Mouse (Mus musculus) adrenal gland, postnatal 14 days (tissue): ENCODE measurements around the gene Tefm. TPM values are rescaled to one million over a fixed set of nuclear protein-coding genes. Genes with fewer than 3 reads are reported as not detected.
A peak's percentile ranks its signal among the peaks of the same experiment; 100 is the strongest.
"Not testable (repeated sequence)": the region's sequence is repeated elsewhere in the genome, so short reads cannot be mapped to it uniquely, and the experiment has no call there.

Experiments
- DNase-seq: peaks from one replicate; pipeline ENCODE4 v3.0.0; 2021; ENCODE audit warnings: mixed read lengths
- long read RNA-seq, 2 experiments: library from polyadenylated mRNA; stranded (forward); transcript quantifications; one replicate each; pipeline ENCODE4 v2.0.0; 2021
- total RNA-seq: library from RNA; stranded (reverse); gene quantifications from 2 replicates; pipeline ENCODE4 v1.2.3, GENCODE M21; 2021

The Tefm gene
- 18.6 and 22.1 TPM in 2 replicates for total RNA-seq
- long read RNA-seq, experiment 1, transcript Tefm-201 (4 exons, 1,309 nt), result major isoform, 26 of 36 reads
- long read RNA-seq, experiment 1, partial matches to known transcripts, result 1 of 36 reads
- long read RNA-seq, experiment 1, other reads (novel, unspliced or antisense), result 9 of 36 reads
- long read RNA-seq, experiment 2, transcript Tefm-201 (4 exons, 1,309 nt), result major isoform, 12 of 20 reads
- long read RNA-seq, experiment 2, partial matches to known transcripts, result 3 of 20 reads
- long read RNA-seq, experiment 2, other reads (novel, unspliced or antisense), result 5 of 20 reads

- peak; percentile 92 for DNase-seq
Observed at GRCm38 (mm10) chr11:80141825-80142521, at the start of gene Tefm. Gene Tefm (minus strand): TSS chr11:80142175.

GRCm38 (mm10) chr11:80190280-80190679 is 48.3 kb upstream of the Tefm start:
- DNase-seq, result no peak

DNA sequence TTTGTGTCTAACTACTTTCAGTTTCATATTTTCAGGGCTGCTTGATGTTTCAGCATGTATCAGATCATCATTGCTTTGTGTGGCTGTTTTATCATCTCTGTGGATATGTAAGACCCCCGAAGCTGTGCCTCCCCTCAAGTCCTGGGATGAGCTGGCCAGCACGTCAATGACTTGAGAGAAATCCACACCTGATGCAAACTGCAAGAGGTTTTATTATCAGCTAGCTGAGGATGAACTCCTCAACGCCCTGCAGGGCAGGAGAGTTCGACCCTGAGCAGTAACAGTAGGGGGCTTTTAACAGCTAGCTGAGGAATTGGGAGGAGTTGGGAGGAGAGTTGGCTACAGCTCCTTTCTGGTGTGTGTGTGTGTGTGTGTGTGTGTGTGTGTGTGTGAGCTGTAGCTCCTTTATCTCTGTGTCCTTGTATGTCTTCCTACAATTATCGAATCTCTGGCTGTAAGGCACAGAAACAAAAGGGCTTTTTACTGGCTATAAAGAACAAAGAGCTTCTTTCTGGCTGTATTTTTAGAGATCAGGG is 43.5 kb upstream of the Tefm start:
- not testable (repeated sequence) for DNase-seq

GRCm38 (mm10) chr11:80184531-80185071 is 42.6 kb upstream of the Tefm start:
- DNase-seq, result no peak

- DNase-seq, result peak; percentile 96
Observed at GRCm38 (mm10) chr11:80183705-80184255, 41.8 kb upstream of the Tefm start, which contains the start of gene Rnf135. Gene Rnf135 (plus strand): TSS chr11:80183851.

- not testable (repeated sequence) for DNase-seq
Observed at GRCm38 (mm10) chr11:80183054-80183704, 41.2 kb upstream of the Tefm start.

- DNase-seq, result no peak
Observed at GRCm38 (mm10) chr11:80181021-80181749, 39.2 kb upstream of the Tefm start.

- DNase-seq, result no peak
Observed at GRCm38 (mm10) chr11:80178316-80178715, 36.3 kb upstream of the Tefm start.

DNA sequence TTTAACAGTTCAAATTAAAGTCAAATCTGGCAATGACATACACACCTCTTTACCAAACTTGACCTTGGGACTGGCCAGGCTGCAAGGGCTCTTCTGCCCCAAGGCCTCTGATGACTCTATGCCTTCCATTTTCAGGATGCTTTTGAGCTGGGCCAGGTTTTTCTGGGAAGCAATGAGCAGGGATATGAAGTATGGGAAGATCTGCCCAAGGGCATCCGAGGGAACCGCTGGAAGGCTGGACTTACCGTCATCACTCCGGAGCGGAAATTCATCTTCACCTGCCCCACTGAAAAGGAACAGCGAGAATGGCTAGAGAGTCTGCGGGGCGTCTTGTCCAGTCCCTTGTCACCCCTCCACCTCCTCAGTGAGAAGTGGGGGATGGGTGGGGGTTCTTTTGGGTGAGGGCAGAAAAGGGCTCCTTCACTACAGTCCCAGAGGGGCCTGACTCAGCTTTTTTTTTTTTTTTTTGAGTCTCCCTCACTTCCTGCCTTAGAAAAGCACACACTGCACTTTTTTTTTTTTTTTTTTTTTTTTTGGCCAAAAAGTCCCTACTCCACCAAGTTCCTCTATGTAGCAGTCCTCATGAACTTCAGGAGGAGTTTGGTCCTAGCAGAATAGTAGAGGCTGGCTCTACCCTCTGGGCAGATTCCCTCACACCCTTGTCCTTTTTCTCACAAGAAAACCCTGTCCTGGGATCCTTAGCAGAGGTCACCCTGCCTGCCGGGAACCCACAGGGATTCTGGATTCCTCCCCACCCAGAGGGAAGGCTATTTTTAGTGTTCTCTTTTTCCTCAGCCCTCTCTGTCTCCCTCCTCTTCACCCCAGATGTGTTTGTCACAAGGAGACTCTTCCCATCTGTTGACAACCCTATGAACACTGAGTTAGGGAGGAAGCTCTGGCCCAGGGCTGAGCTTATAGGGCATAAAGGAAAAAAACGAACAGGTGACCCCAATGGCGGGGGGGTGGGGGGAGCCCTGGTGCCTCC is 35.2 kb upstream of the Tefm start:
- DNase-seq, result peak; percentile 32

DNA sequence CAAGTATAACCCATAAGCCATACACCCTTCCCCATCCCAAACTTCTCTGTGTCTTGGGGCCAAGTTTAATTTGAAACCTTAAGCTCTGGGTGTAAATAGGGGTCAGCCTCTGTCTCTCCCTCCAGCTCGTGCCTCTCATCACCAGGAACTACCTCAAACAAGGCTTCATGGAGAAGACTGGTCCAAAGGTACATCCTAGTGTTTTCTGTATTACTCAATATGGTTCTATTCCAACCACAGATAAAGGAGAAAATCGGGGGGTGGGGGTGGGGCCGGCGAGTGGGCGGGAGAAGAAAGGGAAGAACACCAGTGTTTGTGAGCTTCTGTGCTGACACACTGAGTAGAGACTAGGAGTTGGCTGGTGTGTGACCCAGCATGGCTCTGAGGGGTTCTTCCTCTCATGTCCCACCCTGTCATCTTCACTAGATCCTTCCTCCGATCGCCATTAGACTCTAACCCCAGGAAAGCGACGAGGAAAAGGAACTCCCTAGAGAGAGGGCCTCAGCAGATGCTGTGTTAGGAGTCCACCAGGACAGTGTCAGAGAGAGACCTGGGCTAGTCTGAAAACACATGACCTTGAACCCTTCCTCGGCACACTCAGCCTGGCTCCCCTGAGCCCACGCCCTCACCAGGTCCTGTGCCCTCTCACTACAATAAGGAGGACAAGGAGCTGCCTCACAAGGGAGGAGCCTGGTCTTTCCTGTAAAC is 32.1 kb upstream of the Tefm start:
- DNase-seq, result no peak

- peak; percentile 76 for DNase-seq
Observed at GRCm38 (mm10) chr11:80171884-80172283, 29.9 kb upstream of the Tefm start.

- DNase-seq, result no peak
Observed at GRCm38 (mm10) chr11:80170351-80170750, 28.4 kb upstream of the Tefm start.

- no peak for DNase-seq
Observed at GRCm38 (mm10) chr11:80169629-80170028, 27.7 kb upstream of the Tefm start.

DNA sequence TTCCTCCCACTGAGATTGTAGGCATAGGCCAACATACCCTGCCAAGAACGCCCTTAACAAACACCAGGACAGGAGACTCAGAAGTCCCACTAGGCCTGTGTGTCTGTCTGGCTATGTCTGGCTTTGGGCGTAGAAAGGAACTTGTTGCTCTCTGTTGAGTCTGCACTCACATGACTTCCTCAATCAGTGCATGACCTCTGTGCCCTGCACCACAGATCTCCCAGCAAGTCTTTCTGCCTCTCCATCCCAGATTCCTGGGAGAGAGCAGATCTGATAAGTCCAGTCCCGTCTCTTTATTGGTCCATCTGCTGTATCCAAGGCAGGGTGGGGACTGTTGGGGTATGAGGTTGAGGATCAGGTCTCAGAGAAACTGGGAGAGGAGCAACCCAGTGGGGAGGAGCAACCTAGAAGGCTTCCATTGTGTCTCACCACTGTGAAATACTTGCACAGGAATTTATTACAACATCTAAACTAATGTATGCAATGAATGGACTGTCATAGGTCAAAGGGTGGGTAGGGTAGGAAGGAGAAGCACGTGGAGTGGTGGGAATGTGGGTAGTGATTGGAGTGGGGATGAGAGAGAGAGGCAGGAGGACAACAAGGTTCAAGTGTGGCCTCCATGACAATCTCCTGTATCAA is 26.8 kb upstream of the Tefm start:
- no peak for DNase-seq

GRCm38 (mm10) chr11:80168121-80168520 is 26.1 kb upstream of the Tefm start:
- no peak for DNase-seq

DNA sequence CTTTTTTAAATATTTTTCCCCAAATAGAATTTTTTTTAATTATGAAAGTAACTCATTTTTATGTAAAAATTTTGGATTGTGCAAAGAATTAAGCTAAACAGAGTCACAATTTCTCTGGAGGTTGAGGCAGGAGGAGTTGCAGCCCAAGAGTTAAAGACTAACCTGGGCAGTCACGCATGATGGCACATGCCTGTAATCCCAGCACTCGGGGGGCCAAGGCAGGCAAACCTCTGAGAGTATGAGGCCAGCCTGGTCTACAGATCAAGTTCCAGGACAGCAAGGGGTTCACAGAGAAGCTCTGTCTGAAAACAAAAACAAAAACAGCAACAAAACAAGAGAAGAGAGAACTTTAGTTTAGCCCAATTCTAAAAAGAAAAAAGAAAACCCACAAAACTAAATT is 22.2 kb upstream of the Tefm start:
- no peak for DNase-seq

- no peak for DNase-seq
Observed at GRCm38 (mm10) chr11:80163362-80164116, 21.6 kb upstream of the Tefm start.

- no peak for DNase-seq
Observed at GRCm38 (mm10) chr11:80161041-80161440, 19.1 kb upstream of the Tefm start.
